Mouse (Mus musculus): ENCODE data around the gene Armt1.

The Armt1 gene

GRCm38 (mm10) chr10:4432123-4432931 is at the start of gene Armt1, which contains the start of gene Rmnd1:
Gene Armt1 (plus strand): TSS chr10:4432467.
Gene Rmnd1 (minus strand): TSS chr10:4432388.
- no peaks in the 10 kb centered on the region for H3K27me3 ChIP-seq (ENCODE audit: control insufficient read depth, insufficient read depth, low read length, poor library complexity, severe bottlenecking)
- 0 out of 2 replicates have a peak, but pooled peaks cover 2% of the 10 kb centered on the region for H3K36me3 ChIP-seq (ENCODE audit: control insufficient read depth, insufficient read depth, low read length, poor library complexity, severe bottlenecking)
- DNase-seq (ENCODE audit: low read depth, low spot score), result peak; percentile 97

GRCm38 (mm10) chr10:4384244-4384643 is 48.0 kb upstream of the Armt1 start:
- no peaks in the 10 kb centered on the region for H3K36me3 ChIP-seq (ENCODE audit: control insufficient read depth, insufficient read depth, low read length, poor library complexity, severe bottlenecking)
- no peaks in the 10 kb centered on the region for H3K27me3 ChIP-seq (ENCODE audit: control insufficient read depth, insufficient read depth, low read length, poor library complexity, severe bottlenecking)
- no peak for DNase-seq (ENCODE audit: low read depth, low spot score)

GRCm38 (mm10) chr10:4386609-4387591 is 45.4 kb upstream of the Armt1 start:
- peak; percentile 97 for DNase-seq (ENCODE audit: low read depth, low spot score)
- H3K36me3 ChIP-seq (ENCODE audit: control insufficient read depth, insufficient read depth, low read length, poor library complexity, severe bottlenecking), result no peaks in the 10 kb centered on the region
- no peaks in the 10 kb centered on the region for H3K27me3 ChIP-seq (ENCODE audit: control insufficient read depth, insufficient read depth, low read length, poor library complexity, severe bottlenecking)

- Histone ChIP-seq H3K27me3 (ENCODE audit: control insufficient read depth, insufficient read depth, low read length, poor library complexity, severe bottlenecking) (no peaks in the 10 kb centered on the region), H3K36me3 (ENCODE audit: control insufficient read depth, insufficient read depth, low read length, poor library complexity, severe bottlenecking) (0 out of 2 replicates have a peak, but pooled peaks cover 2% of the 10 kb centered on the region)
- DNase-seq (ENCODE audit: low read depth, low spot score), result peak; percentile 69
Measured at GRCm38 (mm10) chr10:4387701-4388383, 44.4 kb upstream of the Armt1 start, which contains the start of gene Zbtb2. Gene Zbtb2 (minus strand): TSS chr10:4388108.

- DNase-seq (ENCODE audit: low read depth, low spot score), result no peak
- 0 out of 2 replicates have a peak, but pooled peaks cover 4% of the 10 kb centered on the region for H3K36me3 ChIP-seq (ENCODE audit: control insufficient read depth, insufficient read depth, low read length, poor library complexity, severe bottlenecking)
- H3K27me3 ChIP-seq (ENCODE audit: control insufficient read depth, insufficient read depth, low read length, poor library complexity, severe bottlenecking), result no peaks in the 10 kb centered on the region
Measured at GRCm38 (mm10) chr10:4388384-4388745, 43.9 kb upstream of the Armt1 start.

- H3K27me3 ChIP-seq (ENCODE audit: control insufficient read depth, insufficient read depth, low read length, poor library complexity, severe bottlenecking), result no peaks in the 10 kb centered on the region
- DNase-seq (ENCODE audit: low read depth, low spot score), result no peak
- 0 out of 2 replicates have a peak, but pooled peaks cover 4% of the 10 kb centered on the region for H3K36me3 ChIP-seq (ENCODE audit: control insufficient read depth, insufficient read depth, low read length, poor library complexity, severe bottlenecking)
Measured at GRCm38 (mm10) chr10:4389036-4389435, 43.2 kb upstream of the Armt1 start.

GRCm38 (mm10) chr10:4389461-4390112 is 42.7 kb upstream of the Armt1 start:
- Histone ChIP-seq H3K36me3 (ENCODE audit: control insufficient read depth, insufficient read depth, low read length, poor library complexity, severe bottlenecking) (0 out of 2 replicates have a peak, but pooled peaks cover 4% of the 10 kb centered on the region), H3K27me3 (ENCODE audit: control insufficient read depth, insufficient read depth, low read length, poor library complexity, severe bottlenecking) (no peaks in the 10 kb centered on the region)
- DNase-seq (ENCODE audit: low read depth, low spot score), result no peak

- DNase-seq (ENCODE audit: low read depth, low spot score), result no peak
- no peaks in the 10 kb centered on the region for H3K27me3 ChIP-seq (ENCODE audit: control insufficient read depth, insufficient read depth, low read length, poor library complexity, severe bottlenecking)
- H3K36me3 ChIP-seq (ENCODE audit: control insufficient read depth, insufficient read depth, low read length, poor library complexity, severe bottlenecking), result 0 out of 2 replicates have a peak, but pooled peaks cover 4% of the 10 kb centered on the region
Measured at GRCm38 (mm10) chr10:4390550-4390949, 41.7 kb upstream of the Armt1 start.

- Histone ChIP-seq H3K36me3 (ENCODE audit: control insufficient read depth, insufficient read depth, low read length, poor library complexity, severe bottlenecking) (0 out of 2 replicates have a peak, but pooled peaks cover 4% of the 10 kb centered on the region), H3K27me3 (ENCODE audit: control insufficient read depth, insufficient read depth, low read length, poor library complexity, severe bottlenecking) (no peaks in the 10 kb centered on the region)
- DNase-seq (ENCODE audit: low read depth, low spot score), result no peak
Measured at GRCm38 (mm10) chr10:4391076-4391475, 41.2 kb upstream of the Armt1 start.

- DNase-seq (ENCODE audit: low read depth, low spot score), result peak; percentile 62
- 0 out of 2 replicates have a peak, but pooled peaks cover 4% of the 10 kb centered on the region for H3K36me3 ChIP-seq (ENCODE audit: control insufficient read depth, insufficient read depth, low read length, poor library complexity, severe bottlenecking)
- no peaks in the 10 kb centered on the region for H3K27me3 ChIP-seq (ENCODE audit: control insufficient read depth, insufficient read depth, low read length, poor library complexity, severe bottlenecking)
Measured at GRCm38 (mm10) chr10:4391851-4392250, 40.4 kb upstream of the Armt1 start.

GRCm38 (mm10) chr10:4395321-4395720 is 36.9 kb upstream of the Armt1 start:
- Histone ChIP-seq H3K36me3 (ENCODE audit: control insufficient read depth, insufficient read depth, low read length, poor library complexity, severe bottlenecking) (0 out of 2 replicates have a peak, but pooled peaks cover 4% of the 10 kb centered on the region), H3K27me3 (ENCODE audit: control insufficient read depth, insufficient read depth, low read length, poor library complexity, severe bottlenecking) (no peaks in the 10 kb centered on the region)
- no peak for DNase-seq (ENCODE audit: low read depth, low spot score)

- H3K27me3 ChIP-seq (ENCODE audit: control insufficient read depth, insufficient read depth, low read length, poor library complexity, severe bottlenecking), result no peaks in the 10 kb centered on the region
- no peak for DNase-seq (ENCODE audit: low read depth, low spot score)
- H3K36me3 ChIP-seq (ENCODE audit: control insufficient read depth, insufficient read depth, low read length, poor library complexity, severe bottlenecking), result 0 out of 2 replicates have a peak, but pooled peaks cover 2% of the 10 kb centered on the region
Measured at GRCm38 (mm10) chr10:4398058-4398457, 34.2 kb upstream of the Armt1 start.

GRCm38 (mm10) chr10:4404895-4405491 is 27.3 kb upstream of the Armt1 start:
- Histone ChIP-seq H3K36me3 (ENCODE audit: control insufficient read depth, insufficient read depth, low read length, poor library complexity, severe bottlenecking) (peaks cover 10% of the 10 kb centered on the region), H3K27me3 (ENCODE audit: control insufficient read depth, insufficient read depth, low read length, poor library complexity, severe bottlenecking) (no peaks in the 10 kb centered on the region)
- DNase-seq (ENCODE audit: low read depth, low spot score), result peak; percentile 77

Data from splenic B cell, adult 2 months (primary cell).